Comparison of ENCODE assay signal across 8 mouse cellular contexts in genomic region chr5:88720116-88721002, GRCm38 (mm10). TPM values are rescaled to one million over a fixed set of nuclear protein-coding genes. Genes with fewer than 3 reads are reported as not detected.
DNase-seq lines count a peak whose midpoint lies in the region; ATAC-seq lines count a peak whose summit lies in the region.

Mob1b (plus strand) TSS chr5:88720855.

- no peaks in the 10 kb centered on the region for H3K36me3 ChIP-seq in hindbrain, embryonic 13.5 days

- H3K4me1 ChIP-seq in hindbrain, embryonic 13.5 days (replicated peaks): peaks cover 34% of the 10 kb centered on the region

- DNase-seq in NIH3T3 (ENCODE audit: low read depth): peak; percentile 100
- DNase-seq in cerebellum, postnatal 10 days: peak; percentile 99 to 100
- DNase-seq in frontal cortex, postnatal 14 days (ENCODE audit: low spot score in 2 of 2): peak; percentile 90 to 95
- peak; percentile 97 to 98 for DNase-seq in layer of hippocampus, postnatal 25 days (ENCODE audit: extremely low spot score in 1 of 2, low spot score in 1 of 2)
- peak; percentile 97 for DNase-seq in lung, postnatal 25 days (ENCODE audit: low spot score)
- DNase-seq in retina, embryonic 14.5 days (ENCODE audit: low spot score): peak; percentile 96
- DNase-seq in thymus, postnatal 4 days: peak; percentile 95

- H3K4me2 ChIP-seq in hindbrain, embryonic 13.5 days: peak within 1 kb of the TSS; percentile 95

- no peaks in the 10 kb centered on the region for H3K27me3 ChIP-seq in hindbrain, embryonic 13.5 days

- H3K27ac ChIP-seq in hindbrain, embryonic 13.5 days: peak within 1 kb of the TSS; percentile 94

- ATAC-seq in hindbrain, embryonic 13.5 days (ENCODE audit: low FRiP score): peak; percentile 95

- H3K9me3 ChIP-seq in hindbrain, embryonic 13.5 days: no peaks in the 10 kb centered on the region

- WGBS in hindbrain, embryonic 13.5 days: under 1% methylated on average over 47 of the region's 54 CpGs

- peak within 1 kb of the TSS; percentile 99 for H3K4me3 ChIP-seq in hindbrain, embryonic 13.5 days

- peak within 1 kb of the TSS; percentile 99 for H3K9ac ChIP-seq in hindbrain, embryonic 13.5 days

RNA-seq across cellular contexts. Expression of gene Mob1b, which starts in this region (rescaled TPM):
- polyA plus RNA-seq in hindbrain, embryonic 13.5 days (2015; fragmentation: Nextera tagmentation; extraction: Ambion mirVana): 10.7 and 12.5 TPM in 2 replicates
- total RNA-seq in layer of hippocampus, postnatal 25 days (2021): 10 to 100 TPM; 27.0 to 34.1 TPM

Comparison
In these comparisons a context has a peak if more than half of its experiments do, and no peak if none do; other contexts are left out.
1. Peak in every context shown above with its lines: DNase-seq, ATAC-seq, H3K4me3 ChIP-seq and H3K27ac ChIP-seq.